Mouse (Mus musculus): Measurements from ENCODE around the gene Ttc23.

GRCm38 (mm10) chr7:67728809-67729208, 81.6 kb downstream of the Ttc23 start:
- TF ChIP-seq UBTF (IDR thresholded peaks at IDR 0.05; ENCODE audit: low read depth, low read length) (no peak), NRF1 (IDR thresholded peaks at IDR 0.05; ENCODE audit: low read depth, low read length) (no peak), CHD2 (IDR thresholded peaks at IDR 0.05; ENCODE audit: low read length) (no peak), ZNF384 (IDR thresholded peaks at IDR 0.05; ENCODE audit: low read depth, low read length) (no peak), JUN (IDR thresholded peaks at IDR 0.05; ENCODE audit: insufficient read depth, low read depth, low read length) (no peak), ZC3H11A (IDR thresholded peaks at IDR 0.05; ENCODE audit: low read depth, low read length) (no peak), POLR2A (IDR thresholded peaks at IDR 0.05; ENCODE audit: low read depth, low read length) (no peak), CTCF (conservative IDR thresholded peaks at IDR 0.05 in 1 of 2, IDR thresholded peaks at IDR 0.05 in 1 of 2; ENCODE audit: low read depth in 2 of 2, low read length in 2 of 2) (no peak), USF2 (conservative IDR thresholded peaks at IDR 0.05; ENCODE audit: low read depth, low read length) (no peak), USF1 (IDR thresholded peaks at IDR 0.05; ENCODE audit: low read depth, low read length) (no peak), POLR2AphosphoS2 (IDR thresholded peaks at IDR 0.05; ENCODE audit: low read depth, low read length) (no peak), CHD1 (IDR thresholded peaks at IDR 0.05; ENCODE audit: low read depth, low read length) (no peak)

Measured in CH12.LX (cell line).